Mouse (Mus musculus) liver, adult 2 months (tissue): ENCODE results near the gene Ly6g5c. TPM values are rescaled to one million over a fixed set of nuclear protein-coding genes. Genes with fewer than 3 reads are reported as not detected.
A peak's percentile ranks its signal among the peaks of the same experiment; 100 is the strongest.

Experiments used
- DNase-seq: peaks from one replicate; pipeline ENCODE4 v3.0.0-alpha.2; 2011; ENCODE audit warnings: low read depth, low spot score; ENCODE audit errors: extremely low read depth
- H3K27ac ChIP-seq: fragments of 200-500 bp; replicated peaks from 2 replicates; pipeline ENCODE4 v1.5.1; 2012; ENCODE audit warnings: low read depth, mild to moderate bottlenecking, control low read depth, inconsistent platforms, low read length; ENCODE audit not compliant: insufficient read depth
- H3K27me3 ChIP-seq: fragments of 200-500 bp; 2 replicates; pipeline ENCODE4 v1.6.1; 2012; ENCODE audit warnings: mild to moderate bottlenecking, moderate library complexity, low read length, inconsistent platforms; ENCODE audit not compliant: control insufficient read depth, insufficient read depth
- H3K36me3 ChIP-seq: fragments of 200-500 bp; 2 replicates; pipeline ENCODE4 v1.6.1; 2012; ENCODE audit warnings: low read length, inconsistent platforms; ENCODE audit not compliant: control insufficient read depth, insufficient read depth
- H3K4me1 ChIP-seq: fragments of 200-500 bp; 2 replicates; pipeline ENCODE4 v1.6.1; 2011; ENCODE audit warnings: low read length; ENCODE audit not compliant: control insufficient read depth, insufficient read depth
- H3K4me3 ChIP-seq: fragments of 200-500 bp; 2 replicates; pipeline ENCODE4 v1.5.1; 2011; ENCODE audit warnings: low read depth, mild to moderate bottlenecking, control low read depth, low read length, moderate library complexity; ENCODE audit not compliant: insufficient read depth
- H3K79me2 ChIP-seq: fragments of 200-500 bp; 2 replicates; pipeline ENCODE4 v1.6.1; 2012; ENCODE audit warnings: inconsistent platforms, mild to moderate bottlenecking, low read length, moderate library complexity; ENCODE audit not compliant: control insufficient read depth, insufficient read depth
- H3K9ac ChIP-seq: fragments of 200-500 bp; 2 replicates; pipeline ENCODE4 v1.6.1; 2012; ENCODE audit warnings: low read depth, mild to moderate bottlenecking, control low read depth, inconsistent platforms, low read length
- CTCF ChIP-seq: fragments of 200-500 bp; IDR thresholded peaks from 2 replicates; pipeline ENCODE4 v1.5.1; 2011; ENCODE audit warnings: low read depth, low read length, control low read depth
- POLR2A ChIP-seq: fragments of 200-500 bp; IDR thresholded peaks from 2 replicates; pipeline ENCODE4 v1.6.1; 2011; ENCODE audit warnings: low read length, control low read depth; ENCODE audit not compliant: insufficient read depth; ENCODE audit errors: extremely low read depth
- WGBS: fragments of 180-500 bp; shearing (Covaris S2); methylation state at CpG from one replicate; pipeline ENCODE4 v1.1.7; 2018; 5-methylcytosine and 5-hydroxymethylcytosine counted together
- polyA plus RNA-seq: library from polyadenylated mRNA; depleted of rRNA; stranded (reverse); fragments of >200 nt; gene quantifications from 2 replicates; pipeline ENCODE4 v1.2.3, GENCODE M21; 2012
- total RNA-seq: library from RNA; depleted of rRNA; stranded (reverse); fragments of >200 nt; gene quantifications from 2 replicates; pipeline ENCODE4 v1.2.3, GENCODE M21; 2014

Gene Ly6g5c
- total and polyA plus RNA-seq, 2 experiments, result not detected

DNA sequence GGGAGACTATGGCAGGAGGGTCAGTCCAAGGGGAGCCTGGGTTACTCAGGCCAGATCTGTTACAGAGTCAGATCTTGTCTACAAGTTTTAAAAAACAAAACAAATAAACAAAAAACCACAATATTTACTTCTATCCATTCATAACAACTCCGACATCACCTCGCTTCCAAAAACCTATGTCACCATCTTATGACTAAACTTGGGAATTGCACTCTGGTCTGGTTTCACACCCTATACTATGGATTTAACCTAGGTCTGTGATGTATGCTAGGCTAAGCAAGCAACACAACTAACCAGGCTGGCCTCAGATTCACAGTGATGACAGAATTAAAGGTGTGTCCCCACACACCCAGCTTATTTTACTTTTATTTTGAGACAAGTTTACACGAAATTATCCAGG, 1.6 kb upstream of the Ly6g5c start:
- no peak overlapping the region for H3K4me3 ChIP-seq
- H3K27me3 ChIP-seq, result no peaks in the 10 kb centered on the region
- no peak overlapping the region for H3K9ac ChIP-seq
- peaks cover 5% of the 10 kb centered on the region; the same call in 1 of the 2 replicates for H3K36me3 ChIP-seq
- no peak overlapping the region for H3K27ac ChIP-seq
- no peak for DNase-seq
- TF ChIP-seq CTCF (no peak), POLR2A (no peak)
- no peaks in the 10 kb centered on the region for H3K79me2 ChIP-seq
- 80% methylated on average over 3 of the region's 3 CpGs for WGBS
- peaks cover 7% of the 10 kb centered on the region; the same call in 1 of the 2 replicates for H3K4me1 ChIP-seq

DNA sequence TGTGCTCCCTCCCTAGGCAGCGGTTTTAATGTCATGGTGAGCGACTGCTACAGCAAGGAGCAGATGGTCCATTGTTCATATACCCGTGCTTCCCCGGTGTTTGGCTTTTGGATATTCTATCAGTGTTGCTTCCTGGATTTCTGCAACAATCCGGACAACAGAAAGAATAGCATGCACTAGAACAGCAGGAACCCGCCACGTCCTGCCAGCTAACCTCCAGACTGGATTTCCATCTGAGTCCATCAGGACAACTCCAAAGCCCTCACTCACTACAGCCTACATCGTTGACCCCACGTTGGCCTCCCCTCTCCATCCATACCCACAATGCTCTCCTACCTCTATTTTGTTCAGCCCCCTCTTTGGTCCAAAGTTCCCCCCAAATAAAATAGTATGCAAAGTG, 3.7 kb downstream of the Ly6g5c start:
- Histone ChIP-seq H3K4me1 (no peaks in the 10 kb centered on the region), H3K9ac (peak overlapping the region; percentile 37), H3K4me3 (no peak overlapping the region), H3K79me2 (no peaks in the 10 kb centered on the region), H3K27me3 (no peaks in the 10 kb centered on the region), H3K27ac (no peak overlapping the region), H3K36me3 (peaks cover 10% of the 10 kb centered on the region; the same call in 1 of the 2 replicates)
- no peak for TF ChIP-seq CTCF
- DNase-seq, result no peak
- 75% methylated on average over 9 of the region's 9 CpGs for WGBS

DNA sequence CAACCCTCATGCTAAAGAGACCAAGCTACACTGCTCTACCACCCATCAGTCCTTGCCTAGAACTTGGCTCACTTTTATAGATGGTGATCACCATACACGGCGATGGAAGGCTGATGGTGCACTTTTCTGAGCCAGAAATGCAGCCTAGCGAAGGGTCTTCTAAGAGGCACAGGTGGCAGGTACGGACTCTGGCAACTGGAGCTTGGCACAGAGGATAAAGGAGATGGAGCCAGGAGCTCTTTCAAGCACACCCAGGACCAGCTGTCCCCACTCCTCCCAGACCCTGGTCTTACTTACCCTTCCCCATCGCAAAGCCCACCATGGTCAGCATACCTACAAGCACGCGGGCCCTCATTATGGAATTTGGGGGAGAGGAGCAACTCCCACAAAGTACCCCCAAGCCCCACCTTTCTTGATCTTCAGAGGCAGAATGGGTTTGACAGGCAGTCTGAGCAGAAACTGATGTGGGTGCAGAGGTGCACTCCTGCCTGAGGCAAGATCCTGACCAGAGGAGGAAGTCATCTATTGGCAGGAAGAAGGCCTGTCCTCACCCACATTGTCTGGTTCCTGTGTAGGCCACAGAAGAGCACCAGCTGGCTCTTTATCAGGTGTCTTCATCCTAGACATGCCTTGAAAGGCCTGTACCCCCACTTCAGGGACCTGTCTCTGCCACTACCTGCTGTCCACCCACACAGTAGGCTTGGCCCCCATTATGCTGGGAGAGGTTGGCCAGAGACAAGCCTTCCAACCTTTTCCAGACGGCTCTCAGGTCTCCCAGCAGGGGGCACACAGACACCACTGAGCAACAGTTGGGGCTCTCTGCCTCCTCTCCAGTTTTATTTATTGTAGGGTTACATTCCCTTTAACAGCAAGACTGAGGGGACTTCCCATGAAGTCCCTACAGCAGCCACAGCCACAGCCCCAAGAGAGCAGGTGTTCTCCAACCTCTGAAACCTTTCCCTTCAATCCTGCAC, 7.3 kb downstream of the Ly6g5c start, which contains the start of gene Ly6g5b:
Gene Ly6g5b, minus strand, starts transcription at position 383 of the 974 bp plus-strand sequence.
- WGBS, result 88% methylated on average over 8 of the region's 8 CpGs
- Histone ChIP-seq H3K36me3 (peaks cover 25% of the 10 kb centered on the region; the same call in 1 of the 2 replicates), H3K27ac (no peak within 1 kb of the TSS)

DNA sequence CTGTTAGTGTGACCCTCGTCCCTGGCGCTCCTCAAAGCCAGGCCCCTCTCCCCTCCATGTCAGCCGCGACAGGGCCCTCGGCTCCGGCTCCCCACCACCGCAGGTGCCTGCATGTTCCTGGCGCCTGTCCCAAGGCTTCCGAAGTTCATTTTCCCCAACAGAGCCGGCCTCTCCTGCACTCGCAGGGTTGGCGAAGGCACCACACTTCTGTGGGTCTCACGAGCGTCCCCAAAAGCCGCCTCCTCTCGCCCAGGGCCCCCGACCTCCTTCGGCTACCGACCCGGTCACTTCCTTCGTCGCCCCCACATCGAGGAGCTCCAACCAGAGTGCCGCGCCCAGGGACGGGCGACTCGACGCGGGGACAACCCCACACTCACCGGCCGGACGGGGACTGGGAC, 12.7 kb downstream of the Ly6g5c start:
- Histone ChIP-seq H3K27me3 (no peaks in the 10 kb centered on the region), H3K79me2 (peaks cover 12% of the 10 kb centered on the region), H3K9ac (peak overlapping the region; percentile 97), H3K4me1 (peaks cover 15% of the 10 kb centered on the region), H3K27ac (peak overlapping the region; percentile 84), H3K4me3 (peak overlapping the region; percentile 85), H3K36me3 (peaks cover 27% of the 10 kb centered on the region; the same call in 1 of the 2 replicates)
- WGBS, result under 1% methylated on average over 33 of the region's 33 CpGs
- peak; percentile 42 for DNase-seq
- TF ChIP-seq CTCF (no peak), POLR2A (no peak)

More for the DNA sequence above, 7.3 kb downstream of the Ly6g5c start, which contains the start of gene Ly6g5b:
- peaks cover 7% of the 10 kb centered on the region for H3K4me1 ChIP-seq
- no peak for DNase-seq
- TF ChIP-seq POLR2A (no peak), CTCF (peak; percentile 65)
- H3K27me3 ChIP-seq, result no peaks in the 10 kb centered on the region
- no peak within 1 kb of the TSS for H3K9ac ChIP-seq
- H3K79me2 ChIP-seq, result peaks cover 2% of the 10 kb centered on the region
- no peak within 1 kb of the TSS for H3K4me3 ChIP-seq

DNA sequence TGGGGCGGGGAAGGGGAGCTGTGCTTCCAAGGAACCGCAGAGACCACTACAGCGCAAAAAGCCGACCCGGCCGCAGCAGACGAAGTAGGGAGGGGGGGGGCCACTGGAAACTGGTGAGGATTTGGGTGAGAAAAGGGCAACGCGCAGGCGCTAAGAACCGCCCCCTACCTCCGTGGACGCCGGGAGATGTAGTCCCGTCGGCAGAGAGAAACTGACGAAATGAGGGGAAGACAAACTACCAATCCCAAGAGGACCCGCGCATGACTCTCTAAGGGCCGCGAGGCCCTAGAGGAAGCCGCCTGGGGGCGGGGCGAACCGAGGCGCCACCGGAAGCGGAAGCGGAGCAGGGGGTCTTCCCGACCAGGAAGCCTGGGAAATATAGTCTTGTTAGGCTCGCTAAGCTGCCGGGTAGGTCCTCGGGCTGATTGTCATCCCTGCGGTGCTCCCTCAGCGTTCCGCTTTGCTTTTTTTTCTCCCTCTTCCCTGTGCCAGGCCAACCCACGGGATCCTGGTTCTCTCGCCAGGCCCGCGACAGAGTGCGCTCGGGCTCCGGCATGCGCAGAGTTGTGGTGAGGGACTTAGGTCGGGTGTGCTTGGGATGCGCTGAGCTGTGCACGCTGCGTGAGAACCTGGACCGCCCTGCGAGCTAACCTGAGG, 13.2 kb downstream of the Ly6g5c start, which contains the start of gene Gpank1:
Gene Gpank1, plus strand, starts transcription at position 313 of the 657 bp plus-strand sequence.
- H3K79me2 ChIP-seq, result peaks cover 12% of the 10 kb centered on the region

More for the DNA sequence above, 13.2 kb downstream of the Ly6g5c start, which contains the start of gene Gpank1:
- peak; percentile 95 for DNase-seq
- H3K27ac ChIP-seq, result peak within 1 kb of the TSS; percentile 84
- peaks cover 22% of the 10 kb centered on the region; the same call in 1 of the 2 replicates for H3K36me3 ChIP-seq
- H3K27me3 ChIP-seq, result no peaks in the 10 kb centered on the region
- H3K4me1 ChIP-seq, result peaks cover 15% of the 10 kb centered on the region
- peak within 1 kb of the TSS; percentile 85 for H3K4me3 ChIP-seq
- under 1% methylated on average over 50 of the region's 50 CpGs for WGBS
- peak within 1 kb of the TSS; percentile 97 for H3K9ac ChIP-seq
- TF ChIP-seq CTCF (no peak), POLR2A (peak; percentile 61; the same call in 1 of the 2 replicates)
